Mouse (Mus musculus): ENCODE measurements around the gene Pip. TPM values are rescaled to one million over a fixed set of nuclear protein-coding genes. Genes with fewer than 3 reads are reported as not detected.

The Pip gene
- not detected for total RNA-seq (2022)

DNA sequence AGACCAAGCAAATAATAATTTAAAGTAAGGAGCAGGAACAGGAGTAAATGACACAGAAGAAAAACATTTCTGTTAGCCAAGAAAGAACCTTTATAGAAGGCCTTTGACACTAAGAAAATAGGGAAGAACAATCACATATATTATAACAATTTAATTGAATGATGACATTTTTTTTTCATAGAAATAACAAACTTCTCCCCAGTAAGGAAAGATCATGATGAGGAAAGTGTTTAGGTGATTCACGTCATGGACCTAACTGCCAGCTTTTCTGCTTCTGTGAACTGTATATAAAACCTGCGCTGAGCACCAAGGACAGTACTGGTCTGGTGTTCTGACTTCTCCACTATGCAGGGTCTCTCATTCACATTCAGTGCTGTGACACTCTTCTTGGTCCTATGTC, at the start of gene Pip:
Gene Pip (plus strand): TSS at position 301 of the 400 bp plus-strand sequence.
- DNase-seq (ENCODE audit: low spot score in 2 of 2), result no peak

DNA sequence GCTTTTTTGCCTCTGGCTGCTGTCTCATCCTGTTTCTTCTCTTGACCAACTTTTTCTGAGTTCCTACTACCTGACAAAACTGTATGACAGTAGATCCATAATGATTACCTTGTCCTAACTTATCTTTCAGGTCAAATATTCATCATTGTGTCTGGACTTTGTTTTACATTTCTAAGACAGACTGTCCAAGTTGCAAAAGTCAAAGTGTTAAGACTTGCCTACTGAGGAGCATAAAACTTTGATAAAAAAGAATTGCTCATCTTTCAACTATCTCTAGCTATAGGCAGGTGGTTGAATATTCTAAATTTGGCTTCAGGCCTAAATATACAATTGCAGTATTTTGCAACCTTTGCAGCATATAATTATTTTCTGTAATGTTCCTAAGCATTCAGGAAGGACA, 23.2 kb upstream of the Pip start:
- no peak for DNase-seq (ENCODE audit: low spot score in 2 of 2)

DNA sequence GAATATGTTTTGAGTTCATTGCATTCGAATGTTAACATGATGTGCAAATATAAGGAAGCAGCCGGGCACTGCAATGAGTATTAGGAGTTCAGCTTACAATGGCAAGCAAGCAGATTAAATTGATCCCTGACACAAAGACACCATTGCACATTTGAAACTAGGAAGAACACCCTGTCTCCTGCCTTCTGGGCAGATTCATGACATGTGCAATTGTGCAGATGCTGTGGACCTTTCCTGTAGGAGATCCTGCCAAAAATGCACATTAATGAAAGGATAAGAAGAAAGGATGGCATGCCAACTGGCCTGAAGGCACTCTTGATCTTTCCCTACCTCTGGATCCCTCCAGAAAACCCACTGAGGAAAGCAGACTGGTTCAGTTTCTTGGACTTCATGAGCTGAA, 17.8 kb upstream of the Pip start:
- DNase-seq (ENCODE audit: low spot score in 2 of 2), result no peak

DNA sequence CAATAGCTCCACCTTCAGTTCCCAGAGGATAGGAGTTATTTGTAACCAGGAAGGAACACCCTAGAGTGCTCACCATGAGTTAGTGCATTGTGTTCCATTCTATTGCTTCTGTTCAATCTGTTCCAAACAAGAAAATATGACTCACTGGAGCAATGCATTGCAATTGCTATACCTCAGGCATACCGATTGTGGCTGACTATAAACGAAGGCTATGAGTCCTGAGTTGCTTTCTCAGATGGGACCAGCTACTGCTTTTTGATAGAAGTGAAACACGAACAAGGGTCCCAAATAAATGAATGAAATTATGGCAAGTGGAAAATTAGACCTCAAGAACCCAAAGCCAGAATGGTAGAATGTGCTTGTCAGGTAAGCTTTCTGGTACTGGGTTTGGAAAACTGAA, 5.4 kb downstream of the Pip start, which contains the start of gene Sval2:
Gene Sval2 (plus strand): TSS at position 301 of the 400 bp plus-strand sequence.
- DNase-seq (ENCODE audit: low spot score in 2 of 2), result no peak

DNA sequence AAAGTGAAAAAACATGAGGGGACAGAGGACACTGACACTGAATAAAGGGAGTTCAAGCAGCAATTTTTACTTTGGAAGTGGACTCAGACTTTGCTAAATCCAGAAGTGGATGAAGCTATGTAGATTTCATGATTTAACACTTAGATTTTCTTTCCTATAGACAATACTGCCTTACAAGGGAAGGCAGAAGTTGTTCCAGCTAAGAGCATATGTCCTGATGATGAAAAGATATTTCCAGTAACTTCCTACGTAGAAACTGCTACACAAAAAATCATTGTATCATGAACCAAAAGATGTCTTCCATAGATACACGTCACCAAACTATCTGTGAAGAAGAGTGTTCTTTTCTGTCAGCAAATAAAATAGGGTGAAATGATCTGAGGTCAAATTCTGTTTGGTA, 16.7 kb downstream of the Pip start:
- DNase-seq (ENCODE audit: low spot score in 2 of 2), result no peak

Other genes with a start within 250 kb of the Pip start
- gene Ephb6, start 242.1 kb upstream of the Pip start, total RNA-seq (2022), result 10 to 100 TPM; 75.3 to 83.9 (median 78.7) TPM
- gene Trpv6, start 211.1 kb upstream of the Pip start, total RNA-seq (2022), result 1 to 10 TPM; 1.4 to 2.7 (median 1.9) TPM
- not detected for gene Trpv5, start 166.8 kb upstream of the Pip start, total RNA-seq (2022)
- not detected for gene Llcfc1, start 163.1 kb upstream of the Pip start, total RNA-seq (2022)
- gene Kel, start 143.2 kb upstream of the Pip start, total RNA-seq (2022), result not detected
- not detected for gene Olfr459, start 72.4 kb upstream of the Pip start, total RNA-seq (2022)
- gene Sval2, start 5.5 kb downstream of the Pip start, total RNA-seq (2022), result not detected
- not detected for gene Sval1, start 104.1 kb downstream of the Pip start, total RNA-seq (2022)
- gene Sval3, start 120.6 kb downstream of the Pip start, total RNA-seq (2022), result not detected
- not detected for gene Sva, start 190.9 kb downstream of the Pip start, total RNA-seq (2022)